Mouse (Mus musculus): ENCODE results near the gene Lrp5. TPM values are rescaled to one million over a fixed set of nuclear protein-coding genes. Genes with fewer than 3 reads are reported as not detected.

Gene Lrp5
- polyA plus RNA-seq, 1 experiment from 2014 or later, result 5.3 TPM

DNA sequence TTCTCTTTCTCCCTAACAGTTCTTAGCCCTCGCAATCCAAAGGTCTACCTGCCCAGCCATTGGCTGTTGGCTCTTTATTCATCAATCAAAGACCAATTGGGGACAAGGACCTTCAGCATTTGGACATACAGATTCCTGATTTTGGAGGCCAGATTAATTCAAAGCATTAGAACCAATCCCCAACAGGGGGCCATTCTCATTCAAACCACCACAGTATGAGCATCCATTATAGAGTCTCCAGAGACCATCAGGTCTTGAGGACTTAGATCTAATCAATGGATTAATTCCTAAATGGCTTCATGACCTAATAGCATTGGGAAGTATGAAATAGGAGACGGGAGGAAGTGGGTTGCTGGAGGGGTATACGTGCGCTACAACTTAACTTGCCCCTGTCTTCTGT lies 16.1 kb upstream of the Lrp5 start:
- no peaks in the 10 kb centered on the region; the same call in 1 of the 2 replicates for H3K27me3 ChIP-seq (ENCODE audit: control insufficient read depth, insufficient read depth, low read length)
- no peak overlapping the region for H3K9ac ChIP-seq (ENCODE audit: low read depth, low read length)
- H3K27ac ChIP-seq (ENCODE audit: low read depth, low read length), result no peak overlapping the region
- ATAC-seq (replicated peaks; ENCODE audit: insufficient number of reproducible peaks, low FRiP score, low TSS enrichment), result no peak
- no peak overlapping the region for H3K4me2 ChIP-seq
- H3K4me1 ChIP-seq (ENCODE audit: control insufficient read depth, insufficient read depth, low read length), result no peaks in the 10 kb centered on the region
- 87% methylated on average over 4 of the region's 4 CpGs for whole genome bisulfite sequencing (ENCODE audit: insufficient replicate concordance)
- no peaks in the 10 kb centered on the region for H3K36me3 ChIP-seq (ENCODE audit: control insufficient read depth, insufficient read depth, low read length)
- H3K9me3 ChIP-seq (replicated peaks; ENCODE audit: control insufficient read depth, low read length), result no peaks in the 10 kb centered on the region
- no peak overlapping the region for H3K4me3 ChIP-seq (ENCODE audit: low read depth, low read length)

DNA sequence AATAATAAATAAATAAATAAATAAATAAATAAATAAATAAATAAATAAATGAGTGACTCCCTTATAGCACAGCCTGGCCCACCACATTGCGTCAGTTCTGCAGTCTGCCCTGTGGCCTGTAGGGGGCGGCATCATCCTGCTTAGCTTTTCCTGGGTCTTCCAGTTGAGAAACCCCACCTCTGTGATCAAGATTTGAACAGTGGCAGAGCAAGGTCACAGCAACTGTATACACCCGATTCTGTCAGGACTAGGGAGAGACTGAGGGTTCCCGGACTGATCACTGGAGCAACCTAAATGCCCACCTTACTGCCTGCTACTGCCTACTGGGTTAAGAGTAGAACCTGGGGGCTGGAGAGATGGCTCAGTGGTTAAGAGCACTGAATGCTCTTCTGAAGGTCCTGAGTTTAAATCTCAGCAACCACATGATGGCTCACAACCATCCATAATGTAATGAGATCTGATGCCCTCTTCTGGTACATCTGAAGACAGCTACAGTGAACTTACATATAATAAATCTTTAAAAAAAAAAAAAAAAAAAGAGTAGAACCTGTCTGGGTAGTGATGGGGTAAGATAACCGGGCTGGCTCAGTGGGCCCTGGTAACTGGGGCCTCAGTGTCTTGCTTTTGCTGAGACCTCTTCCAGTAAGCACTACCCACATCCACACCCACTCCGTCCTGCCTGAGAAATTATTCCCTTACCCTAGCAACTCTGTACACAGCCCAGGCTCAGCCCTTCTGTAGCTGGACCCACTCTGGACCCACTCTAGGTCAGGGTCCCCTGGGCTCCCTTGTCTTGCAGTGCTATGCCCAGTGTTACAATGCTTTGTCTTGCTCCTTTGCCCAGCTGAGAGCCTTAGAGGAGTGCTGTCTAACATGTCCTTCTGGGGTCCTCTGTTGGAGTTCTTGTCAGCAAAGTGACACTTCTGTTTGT lies 13.4 kb upstream of the Lrp5 start:
- H3K27ac ChIP-seq (ENCODE audit: low read depth, low read length), result no peak overlapping the region
- WGBS (ENCODE audit: insufficient replicate concordance), result 40% methylated on average over 6 of the region's 6 CpGs
- H3K9ac ChIP-seq (ENCODE audit: low read depth, low read length), result no peak overlapping the region
- no peaks in the 10 kb centered on the region for H3K4me1 ChIP-seq (ENCODE audit: control insufficient read depth, insufficient read depth, low read length)
- no peaks in the 10 kb centered on the region for H3K9me3 ChIP-seq (replicated peaks; ENCODE audit: control insufficient read depth, low read length)
- H3K27me3 ChIP-seq (ENCODE audit: control insufficient read depth, insufficient read depth, low read length), result no peaks in the 10 kb centered on the region; the same call in 1 of the 2 replicates
- H3K4me3 ChIP-seq (ENCODE audit: low read depth, low read length), result no peak overlapping the region
- no peak overlapping the region for H3K4me2 ChIP-seq
- H3K36me3 ChIP-seq (ENCODE audit: control insufficient read depth, insufficient read depth, low read length), result no peaks in the 10 kb centered on the region
- ATAC-seq (replicated peaks; ENCODE audit: insufficient number of reproducible peaks, low FRiP score, low TSS enrichment), result 0 out of 2 replicates have a peak, but pooled peaks have one; percentile 14

DNA sequence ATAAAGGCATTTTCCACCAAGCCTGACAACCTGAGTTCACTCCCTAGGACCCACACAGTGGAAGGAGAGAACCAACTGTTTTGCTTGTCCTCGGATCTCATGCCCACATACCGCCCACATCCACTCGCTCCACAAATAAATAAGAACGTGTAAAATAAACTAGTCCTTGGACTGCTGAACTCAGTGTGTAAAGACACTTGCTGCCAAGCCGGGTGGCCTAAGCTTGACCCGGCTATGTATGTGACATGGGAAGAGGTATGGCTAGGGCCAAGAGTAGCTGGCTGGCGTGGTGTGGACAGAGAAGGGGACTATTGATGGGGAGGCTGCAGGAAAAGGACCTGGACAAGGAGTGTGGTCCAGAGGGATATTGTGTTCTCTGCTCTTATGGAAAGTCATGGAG lies 11.7 kb upstream of the Lrp5 start:
- Histone ChIP-seq H3K4me1 (ENCODE audit: control insufficient read depth, insufficient read depth, low read length) (no peaks in the 10 kb centered on the region), H3K27me3 (ENCODE audit: control insufficient read depth, insufficient read depth, low read length) (no peaks in the 10 kb centered on the region; the same call in 1 of the 2 replicates), H3K4me3 (ENCODE audit: low read depth, low read length) (no peak overlapping the region), H3K9ac (ENCODE audit: low read depth, low read length) (no peak overlapping the region), H3K27ac (ENCODE audit: low read depth, low read length) (no peak overlapping the region), H3K4me2 (no peak overlapping the region), H3K9me3 (replicated peaks; ENCODE audit: control insufficient read depth, low read length) (no peaks in the 10 kb centered on the region), H3K36me3 (ENCODE audit: control insufficient read depth, insufficient read depth, low read length) (no peaks in the 10 kb centered on the region)
- no peak for ATAC-seq (replicated peaks; ENCODE audit: insufficient number of reproducible peaks, low FRiP score, low TSS enrichment)
- 78% methylated on average over 7 of the region's 7 CpGs for WGBS (ENCODE audit: insufficient replicate concordance)

- H3K9me3 ChIP-seq (replicated peaks; ENCODE audit: control insufficient read depth, low read length), result no peaks in the 10 kb centered on the region
- H3K36me3 ChIP-seq (ENCODE audit: control insufficient read depth, insufficient read depth, low read length), result no peaks in the 10 kb centered on the region
- H3K4me3 ChIP-seq (ENCODE audit: low read depth, low read length), result no peak overlapping the region
- H3K4me1 ChIP-seq (ENCODE audit: control insufficient read depth, insufficient read depth, low read length), result no peaks in the 10 kb centered on the region
- 78% methylated on average over 8 of the region's 8 CpGs for WGBS (ENCODE audit: insufficient replicate concordance)
- no peaks in the 10 kb centered on the region; the same call in 1 of the 2 replicates for H3K27me3 ChIP-seq (ENCODE audit: control insufficient read depth, insufficient read depth, low read length)
- ATAC-seq (replicated peaks; ENCODE audit: insufficient number of reproducible peaks, low FRiP score, low TSS enrichment), result no peak
- no peak overlapping the region for H3K9ac ChIP-seq (ENCODE audit: low read depth, low read length)
- H3K4me2 ChIP-seq, result no peak overlapping the region
- H3K27ac ChIP-seq (ENCODE audit: low read depth, low read length), result no peak overlapping the region
Measured at GRCm38 (mm10) chr19:3695976-3696375, 9.6 kb upstream of the Lrp5 start.

DNA sequence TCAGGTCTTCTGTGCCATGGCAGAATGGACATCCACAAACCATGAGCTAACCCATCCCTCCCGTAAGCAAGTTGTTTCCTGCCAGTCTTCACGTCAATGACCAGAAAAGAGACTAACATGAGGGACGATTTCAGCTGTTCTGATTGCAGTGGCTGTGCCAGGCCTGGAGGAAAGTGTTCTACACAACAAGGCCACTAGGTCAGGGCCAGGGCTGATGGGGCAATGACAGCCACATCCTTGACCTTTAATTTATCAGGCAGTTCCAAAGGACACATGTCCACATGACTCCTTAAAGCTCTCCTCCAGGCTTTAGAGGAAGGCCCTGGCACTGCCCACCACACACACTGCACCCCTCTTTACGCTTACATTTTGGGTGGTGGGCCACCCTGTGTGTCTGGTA lies 9.1 kb upstream of the Lrp5 start:
- no peak for ATAC-seq (replicated peaks; ENCODE audit: insufficient number of reproducible peaks, low FRiP score, low TSS enrichment)
- Histone ChIP-seq H3K9ac (ENCODE audit: low read depth, low read length) (no peak overlapping the region), H3K4me3 (ENCODE audit: low read depth, low read length) (no peak overlapping the region), H3K9me3 (replicated peaks; ENCODE audit: control insufficient read depth, low read length) (no peaks in the 10 kb centered on the region), H3K4me2 (no peak overlapping the region), H3K27me3 (ENCODE audit: control insufficient read depth, insufficient read depth, low read length) (no peaks in the 10 kb centered on the region; the same call in 1 of the 2 replicates), H3K4me1 (ENCODE audit: control insufficient read depth, insufficient read depth, low read length) (no peaks in the 10 kb centered on the region), H3K36me3 (ENCODE audit: control insufficient read depth, insufficient read depth, low read length) (no peaks in the 10 kb centered on the region), H3K27ac (ENCODE audit: low read depth, low read length) (no peak overlapping the region)
- 76% methylated on average over 4 of the region's 4 CpGs for WGBS (ENCODE audit: insufficient replicate concordance)

- H3K9me3 ChIP-seq (replicated peaks; ENCODE audit: control insufficient read depth, low read length), result no peaks in the 10 kb centered on the region
- no peak overlapping the region for H3K4me3 ChIP-seq (ENCODE audit: low read depth, low read length)
- no peak overlapping the region for H3K4me2 ChIP-seq
- H3K36me3 ChIP-seq (ENCODE audit: control insufficient read depth, insufficient read depth, low read length), result no peaks in the 10 kb centered on the region
- WGBS (ENCODE audit: insufficient replicate concordance), result 77% methylated on average over 3 of the region's 3 CpGs
- no peak for ATAC-seq (replicated peaks; ENCODE audit: insufficient number of reproducible peaks, low FRiP score, low TSS enrichment)
- no peak overlapping the region for H3K27ac ChIP-seq (ENCODE audit: low read depth, low read length)
- no peak overlapping the region for H3K9ac ChIP-seq (ENCODE audit: low read depth, low read length)
- H3K4me1 ChIP-seq (ENCODE audit: control insufficient read depth, insufficient read depth, low read length), result no peaks in the 10 kb centered on the region
- H3K27me3 ChIP-seq (ENCODE audit: control insufficient read depth, insufficient read depth, low read length), result no peaks in the 10 kb centered on the region; the same call in 1 of the 2 replicates
Measured at GRCm38 (mm10) chr19:3695006-3695405, 8.6 kb upstream of the Lrp5 start.

GRCm38 (mm10) chr19:3694476-3694875 lies 8.1 kb upstream of the Lrp5 start:
- Histone ChIP-seq H3K27ac (ENCODE audit: low read depth, low read length) (no peak overlapping the region), H3K9me3 (replicated peaks; ENCODE audit: control insufficient read depth, low read length) (no peaks in the 10 kb centered on the region), H3K4me1 (ENCODE audit: control insufficient read depth, insufficient read depth, low read length) (no peaks in the 10 kb centered on the region), H3K4me2 (no peak overlapping the region), H3K27me3 (ENCODE audit: control insufficient read depth, insufficient read depth, low read length) (no peaks in the 10 kb centered on the region; the same call in 1 of the 2 replicates), H3K9ac (ENCODE audit: low read depth, low read length) (no peak overlapping the region), H3K4me3 (ENCODE audit: low read depth, low read length) (no peak overlapping the region), H3K36me3 (ENCODE audit: control insufficient read depth, insufficient read depth, low read length) (no peaks in the 10 kb centered on the region)
- ATAC-seq (replicated peaks; ENCODE audit: insufficient number of reproducible peaks, low FRiP score, low TSS enrichment), result no peak
- 76% methylated on average over 2 of the region's 2 CpGs for WGBS (ENCODE audit: insufficient replicate concordance)

DNA sequence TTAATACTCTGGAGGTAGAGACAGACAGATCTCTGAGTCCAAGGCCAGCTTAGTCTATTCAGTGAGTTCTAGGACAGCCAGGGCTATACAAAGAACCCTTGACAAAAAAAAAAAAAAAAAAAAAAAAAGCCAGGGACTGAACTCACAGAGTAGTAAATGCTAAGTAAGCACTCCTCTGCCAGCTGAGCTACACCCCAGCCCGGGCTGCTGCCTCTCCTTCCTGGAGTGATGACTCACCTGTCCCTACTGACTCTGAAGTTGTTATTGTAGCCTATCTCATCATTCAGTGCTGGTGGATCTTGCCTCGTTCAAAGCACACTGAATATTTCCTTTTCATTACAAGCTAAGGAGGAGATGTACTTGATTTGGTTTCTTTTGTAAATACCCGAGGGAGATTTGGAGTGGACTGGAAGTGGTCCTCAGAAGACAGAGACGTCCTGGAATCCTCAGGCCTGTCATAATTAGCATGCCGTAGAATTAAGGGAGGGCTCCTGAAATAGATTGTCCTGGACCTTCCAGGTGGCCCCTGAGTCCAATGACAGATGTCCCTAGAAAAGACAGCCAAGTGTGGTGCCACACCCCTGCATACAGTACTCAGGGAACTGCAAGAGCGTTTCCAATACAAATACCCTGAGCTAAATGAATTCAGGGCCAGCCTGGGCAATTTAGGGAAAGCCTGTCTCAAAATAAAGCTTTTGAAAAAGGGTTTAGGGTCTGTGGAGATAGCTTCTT lies 6.2 kb upstream of the Lrp5 start:
- no peak for ATAC-seq (replicated peaks; ENCODE audit: insufficient number of reproducible peaks, low FRiP score, low TSS enrichment)
- Histone ChIP-seq H3K4me3 (ENCODE audit: low read depth, low read length) (no peak overlapping the region), H3K9me3 (replicated peaks; ENCODE audit: control insufficient read depth, low read length) (no peaks in the 10 kb centered on the region), H3K9ac (ENCODE audit: low read depth, low read length) (no peak overlapping the region), H3K4me1 (ENCODE audit: control insufficient read depth, insufficient read depth, low read length) (no peaks in the 10 kb centered on the region; the same call in none of the 2 replicates), H3K27me3 (ENCODE audit: control insufficient read depth, insufficient read depth, low read length) (no peaks in the 10 kb centered on the region), H3K4me2 (no peak overlapping the region), H3K36me3 (ENCODE audit: control insufficient read depth, insufficient read depth, low read length) (no peaks in the 10 kb centered on the region), H3K27ac (ENCODE audit: low read depth, low read length) (no peak overlapping the region)
- 39% methylated on average over 6 of the region's 6 CpGs for WGBS (ENCODE audit: insufficient replicate concordance)

Measured in heart, embryonic 11.5 days (tissue).